Mouse (Mus musculus): ENCODE data around the gene Thap4.
"Not testable (repeated sequence)": the region's sequence is repeated elsewhere in the genome, so short reads cannot be mapped to it uniquely, and the experiment has no call there.

Gene Thap4

DNA sequence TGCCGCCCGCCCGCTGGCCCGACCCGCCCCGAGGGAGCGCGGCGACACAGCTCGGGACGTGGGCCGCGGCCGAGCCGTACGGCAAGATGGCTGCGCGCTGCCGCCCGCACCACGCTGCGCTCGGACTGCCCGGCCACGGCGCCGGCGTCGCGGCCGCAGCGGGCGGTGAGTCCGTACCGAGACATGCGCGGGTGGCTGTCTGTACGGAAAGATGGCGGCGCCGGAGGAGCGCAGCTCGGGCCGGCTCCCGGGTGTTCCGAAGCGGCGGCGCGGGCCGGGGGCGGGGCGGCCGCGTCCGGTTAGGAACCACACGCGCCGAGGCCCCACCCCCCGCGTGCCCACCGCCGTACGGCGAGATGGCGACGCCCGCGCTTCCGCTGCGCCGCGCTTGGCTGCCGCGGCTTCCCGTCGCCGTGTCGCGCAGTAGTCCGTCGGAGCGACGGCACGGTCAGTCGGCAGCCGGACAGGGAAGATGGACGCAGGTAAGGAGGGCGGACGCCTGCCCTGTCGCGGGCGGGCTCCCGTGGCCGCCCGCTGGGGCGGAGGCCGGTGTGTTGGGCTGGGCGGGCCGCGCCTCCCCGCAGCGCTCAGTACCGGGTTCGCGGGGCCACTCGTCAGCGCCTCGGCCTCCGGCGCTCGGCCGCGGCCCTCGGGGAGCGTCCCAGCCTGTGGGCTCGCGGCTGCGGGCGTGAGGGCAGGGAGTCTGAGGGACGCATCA lies at the start of gene Thap4:
Gene Thap4 (minus strand): TSS at position 292 of the 718 bp plus-strand sequence.
- in situ Hi-C loops (cut with MboI, MseI) = no loop called here

DNA sequence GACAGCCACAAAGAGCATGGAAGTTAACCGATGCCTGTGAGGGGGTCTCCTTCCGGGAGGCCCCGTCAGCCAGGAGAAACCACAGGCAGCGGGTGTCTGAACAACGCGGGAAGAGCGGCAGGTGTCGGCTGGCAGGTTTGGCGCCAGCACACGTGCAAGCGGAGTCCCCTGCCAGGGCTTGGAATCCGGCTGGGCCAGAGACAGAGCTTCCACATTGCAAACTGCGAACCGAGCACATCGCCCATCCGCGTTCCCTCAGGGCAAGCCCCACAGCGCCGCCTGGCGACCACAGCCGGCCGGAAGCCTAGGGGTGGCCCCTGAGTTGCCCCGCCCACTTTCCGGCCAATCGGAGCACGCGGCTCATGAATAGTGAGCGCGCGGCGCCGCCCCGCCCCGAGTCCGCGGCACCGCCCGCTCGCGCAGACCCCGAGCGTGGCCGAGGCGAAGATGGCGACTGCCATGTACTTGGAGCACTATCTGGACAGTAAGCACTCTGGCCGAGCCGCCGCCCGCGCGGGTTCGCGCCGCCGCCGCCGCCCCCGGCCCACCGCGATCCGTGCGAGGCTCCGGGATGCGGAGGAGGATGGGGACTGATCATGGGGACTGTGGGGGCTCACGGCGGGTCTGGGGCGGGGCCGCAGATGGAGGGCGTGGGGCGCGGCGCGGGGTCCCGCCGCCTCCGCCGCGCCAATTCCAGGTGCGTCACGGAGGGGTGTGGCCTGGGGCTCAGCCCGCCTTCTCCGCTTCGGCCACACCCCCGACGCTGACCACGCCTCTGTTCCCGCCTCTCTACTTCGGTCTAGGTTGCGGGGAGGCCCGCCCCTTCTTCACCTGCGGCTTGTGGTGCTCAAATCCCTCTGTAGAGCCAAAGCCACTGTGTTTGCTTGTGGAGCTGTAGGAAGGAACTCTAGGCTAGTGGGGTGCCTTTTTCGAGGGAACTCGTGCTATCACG lies 49.2 kb upstream of the Thap4 start, which contains the start of gene Ing5:
Gene Ing5 (plus strand): TSS at position 410 of the 952 bp plus-strand sequence.
- in situ Hi-C loops (cut with MboI, MseI) = no loop called here

- in situ Hi-C loops (cut with MboI, MseI) = no loop called here
Measured at GRCm38 (mm10) chr1:93802771-93803170, 48.1 kb upstream of the Thap4 start.

DNA sequence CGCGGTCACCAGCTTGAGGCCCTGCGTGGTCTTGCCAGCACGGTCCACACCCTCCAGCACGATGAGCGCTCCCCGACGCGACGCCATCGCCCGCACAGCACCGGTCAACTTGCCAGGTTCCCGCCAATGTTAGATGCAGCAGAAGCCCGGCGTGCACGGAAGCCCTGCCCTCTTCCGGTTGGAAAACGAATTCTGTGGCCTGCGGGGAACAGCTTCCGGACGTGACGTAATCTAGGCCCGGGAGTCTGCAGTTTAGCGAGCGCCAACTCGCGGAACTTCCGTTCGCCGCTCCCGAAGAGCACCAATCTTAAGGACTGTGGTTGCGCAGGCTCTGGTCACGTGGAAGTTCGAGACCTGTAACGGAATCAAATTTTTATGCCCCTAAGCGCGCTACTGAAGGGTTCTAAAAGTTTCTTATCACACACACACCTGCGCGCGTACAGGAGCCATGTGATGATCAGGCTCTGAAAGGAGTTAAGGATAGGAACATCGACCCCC lies 47.1 kb upstream of the Thap4 start, which contains the start of gene Dtymk:
Gene Dtymk (minus strand): TSS at position 194 of the 498 bp plus-strand sequence.
- in situ Hi-C loops (cut with MboI, MseI) = no loop called here

DNA sequence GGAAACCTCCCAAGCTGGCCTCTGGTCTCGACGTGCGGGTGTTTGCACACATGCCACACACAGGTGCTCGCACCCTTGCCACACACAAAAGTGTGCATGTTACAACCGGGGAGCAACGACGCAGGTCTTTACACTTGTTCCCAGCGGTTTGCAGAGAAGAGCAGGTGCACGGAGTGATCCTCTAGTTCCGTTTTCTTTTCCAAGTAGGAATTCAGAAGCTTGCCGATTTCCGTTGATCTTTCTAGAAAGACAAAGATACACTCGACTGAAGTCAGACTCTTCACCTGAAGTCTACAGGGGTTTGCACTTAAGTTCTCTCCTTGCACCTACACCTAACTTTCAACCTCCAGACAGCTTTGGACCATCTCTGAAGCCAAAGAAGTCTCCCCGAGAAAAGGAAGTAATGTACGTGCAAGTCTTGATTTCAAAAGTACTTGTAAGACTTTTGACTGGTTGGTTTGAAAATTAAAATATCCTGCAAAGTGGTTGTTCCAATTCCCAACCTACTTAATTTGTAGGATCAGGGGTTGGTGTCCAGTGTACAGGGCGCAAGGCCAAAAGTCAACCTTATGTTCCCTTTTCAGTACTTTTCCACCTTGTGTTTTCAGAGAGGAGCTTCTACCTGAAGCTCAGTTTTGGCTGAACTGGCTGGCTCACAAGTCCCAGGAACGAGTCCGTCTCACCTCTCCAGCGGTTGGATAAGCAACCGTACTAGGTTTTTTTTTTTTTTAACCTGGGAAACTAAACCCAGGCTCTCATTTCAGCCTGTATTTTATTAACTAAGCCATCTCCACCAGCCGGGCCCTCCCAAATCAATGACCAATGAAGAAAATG lies 46.2 kb upstream of the Thap4 start:
- in situ Hi-C loops (cut with MboI, MseI) = no loop called here

- in situ Hi-C loops (cut with MboI, MseI) = no loop called here
Measured at GRCm38 (mm10) chr1:93795886-93796285, 41.2 kb upstream of the Thap4 start.

- in situ Hi-C loops (cut with MboI, MseI) = no loop called here
Measured at GRCm38 (mm10) chr1:93794526-93794925, 39.9 kb upstream of the Thap4 start.

DNA sequence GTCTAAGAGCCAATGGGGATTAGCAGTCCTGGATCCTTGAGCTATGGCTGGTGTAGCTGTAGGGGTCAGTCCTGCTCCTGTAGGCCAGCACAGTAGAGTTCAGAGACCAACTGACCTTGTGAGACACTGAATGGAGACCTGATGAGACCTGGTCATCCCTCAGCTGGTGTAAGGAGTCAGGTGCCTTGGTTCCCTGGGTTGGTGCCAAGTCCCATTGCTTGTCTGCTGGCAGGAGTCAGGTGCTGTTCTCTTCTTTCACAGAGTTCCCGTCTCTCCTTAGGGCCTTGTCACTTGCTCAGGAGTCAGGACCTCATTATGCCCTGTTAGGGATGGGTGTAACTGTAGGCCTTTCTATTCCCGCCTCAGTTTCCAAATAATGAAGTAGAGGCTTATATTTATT lies 32.2 kb upstream of the Thap4 start:
- in situ Hi-C loops (cut with MboI, MseI) = no loop called here

DNA sequence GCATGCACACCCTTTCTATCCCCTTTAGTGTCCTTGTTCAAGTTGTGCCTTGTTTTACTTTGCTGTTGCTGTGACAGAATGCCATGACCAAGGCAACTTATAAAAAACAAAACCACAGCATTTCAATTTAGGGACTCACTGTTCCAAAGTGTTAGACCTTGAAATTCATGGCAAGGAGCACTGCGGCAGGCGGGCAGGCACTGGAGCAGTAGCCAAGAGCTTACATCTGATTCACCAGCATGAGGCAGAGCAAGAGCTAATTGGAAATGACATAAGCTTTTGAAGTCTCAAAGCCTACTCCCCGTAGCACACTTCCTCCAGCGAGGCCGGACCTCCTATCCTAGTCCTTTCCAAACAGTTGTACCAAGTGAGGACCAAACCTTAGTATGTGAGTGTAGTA lies 22.0 kb upstream of the Thap4 start:
- in situ Hi-C loops (cut with MboI, MseI) = no loop called here

GRCm38 (mm10) chr1:93769901-93770300 lies 15.2 kb upstream of the Thap4 start:
- in situ Hi-C loops (cut with MboI, MseI) = no loop called here

- in situ Hi-C loops (cut with MboI, MseI) = no loop called here
Measured at GRCm38 (mm10) chr1:93767600-93767999, 12.9 kb upstream of the Thap4 start.

- in situ Hi-C loops (cut with MboI, MseI) = no loop called here
Measured at GRCm38 (mm10) chr1:93764871-93765591, 10.4 kb upstream of the Thap4 start.

DNA sequence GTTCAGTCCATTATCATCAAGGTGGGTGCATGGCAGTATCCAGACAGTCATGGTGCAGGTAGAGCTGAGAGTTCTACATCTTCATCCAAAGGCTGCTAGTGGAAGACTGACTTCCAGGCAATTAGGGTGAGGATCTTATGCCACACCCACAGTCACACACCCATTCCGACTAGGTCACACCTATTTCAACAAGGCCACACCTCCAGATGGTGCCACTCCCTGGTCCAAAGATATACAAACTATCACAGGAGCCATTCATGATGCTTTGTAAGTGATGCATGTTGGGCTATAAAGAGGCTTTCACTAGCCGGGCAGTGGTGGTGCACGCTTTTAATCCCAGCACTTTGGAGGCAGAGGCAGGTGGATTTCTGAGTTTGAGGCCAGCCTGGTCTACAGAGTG lies 8.9 kb upstream of the Thap4 start:
- in situ Hi-C loops (cut with MboI, MseI) = not testable (repeated sequence)

DNA sequence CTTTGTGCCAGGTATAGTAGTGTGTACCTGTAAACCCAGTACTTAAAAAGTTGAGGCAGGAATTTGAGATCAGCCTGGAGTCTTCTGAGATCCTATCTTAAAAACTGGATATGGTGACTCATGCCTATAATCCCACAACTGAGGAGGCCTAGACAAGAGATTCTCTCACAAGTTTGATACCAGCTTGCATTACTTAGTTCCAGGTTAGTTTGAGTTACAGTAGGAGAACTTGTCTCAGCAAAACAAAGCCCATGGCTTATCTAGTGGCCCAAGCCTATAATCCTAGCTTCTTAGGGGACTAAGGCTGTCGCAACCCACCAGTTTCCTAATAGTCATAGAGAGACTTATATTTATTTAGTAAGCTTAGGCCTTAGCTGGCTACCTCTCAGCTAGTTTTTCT lies 5.4 kb upstream of the Thap4 start:
- in situ Hi-C loops (cut with MboI, MseI) = no loop called here

- in situ Hi-C loops (cut with MboI, MseI) = no loop called here
Measured at GRCm38 (mm10) chr1:93756154-93756553, 1.5 kb upstream of the Thap4 start.

GRCm38 (mm10) chr1:93755618-93756017 lies 954 bp upstream of the Thap4 start:
- in situ Hi-C loops (cut with MboI, MseI) = no loop called here

GRCm38 (mm10) chr1:93755291-93755610 lies 587 bp upstream of the Thap4 start:
- in situ Hi-C loops (cut with MboI, MseI) = no loop called here

- in situ Hi-C loops (cut with MboI, MseI) = no loop called here
Measured at GRCm38 (mm10) chr1:93753911-93754572, 622 bp downstream of the Thap4 start.

DNA sequence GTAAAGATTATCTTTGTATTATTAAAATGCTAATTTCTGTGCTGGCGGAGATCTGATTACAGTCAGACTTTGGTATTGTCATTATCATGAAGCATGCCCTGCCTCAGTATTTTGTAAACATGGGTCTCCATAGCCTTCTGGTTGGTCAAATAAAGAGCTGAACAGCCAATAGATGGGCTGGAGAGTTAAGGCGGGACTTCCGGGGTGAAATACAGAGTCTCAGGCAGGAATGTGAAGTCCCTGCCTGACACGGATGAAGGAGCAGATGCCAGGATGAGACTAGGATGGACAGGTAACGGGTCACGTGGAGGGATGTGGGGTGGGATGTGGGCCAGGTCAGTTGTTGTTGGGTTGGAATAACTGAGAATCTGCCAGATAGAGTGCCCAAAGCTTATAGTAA lies 3.4 kb downstream of the Thap4 start, which contains the start of gene Atg4b:
Gene Atg4b (plus strand): TSS at position 211 of the 400 bp plus-strand sequence.
- in situ Hi-C loops (cut with MboI, MseI) = no loop called here

DNA sequence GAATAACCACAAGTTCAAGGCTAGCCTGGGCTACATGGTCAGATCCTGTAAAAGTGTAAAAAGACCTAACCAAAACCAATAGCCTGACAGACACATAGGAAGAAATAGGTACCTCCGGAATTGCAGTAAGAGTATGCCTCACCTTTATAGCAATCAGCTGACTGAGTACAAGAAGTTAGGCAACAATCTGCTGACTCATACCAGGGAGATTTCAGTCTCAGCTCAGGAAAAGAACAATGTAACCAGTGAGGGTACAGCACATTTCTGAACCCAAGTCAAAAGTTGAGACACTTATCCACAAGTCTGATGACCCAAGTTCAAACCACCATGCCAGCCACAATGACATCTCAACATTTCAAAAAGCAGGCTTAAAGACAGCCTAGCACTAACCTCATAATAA lies 6.1 kb downstream of the Thap4 start:
- in situ Hi-C loops (cut with MboI, MseI) = no loop called here

Data from T-helper 1 cell (primary cell).